Mouse (Mus musculus): ENCODE results near the gene Tspan17. TPM values are rescaled to one million over a fixed set of nuclear protein-coding genes. Genes with fewer than 3 reads are reported as not detected.

Tspan17 gene
- polyA plus RNA-seq, 1 experiment from 2014 or later, result 13.6 TPM

DNA sequence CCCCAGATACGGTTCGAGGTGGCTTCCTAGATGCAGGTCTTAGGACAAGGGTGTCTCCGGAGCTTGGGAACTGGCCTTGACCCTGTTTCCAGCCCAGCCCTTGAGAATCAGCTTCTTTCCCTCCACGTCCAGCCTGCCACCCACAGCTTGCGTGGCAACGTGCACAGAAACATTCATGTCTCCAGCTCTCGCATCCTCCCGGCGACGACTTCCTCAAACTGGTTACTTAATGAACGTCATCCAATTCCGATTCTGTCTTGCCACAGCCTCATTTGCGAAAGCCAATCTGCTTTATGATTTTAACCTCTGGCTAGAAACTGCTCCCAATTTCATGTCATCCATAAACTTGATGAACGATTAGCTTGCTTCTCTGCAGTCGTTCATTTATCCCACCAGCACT lies 49.4 kb downstream of the Tspan17 start:
- Histone ChIP-seq H3K9me3 (ENCODE audit: control insufficient read depth, low read length) (no peaks in the 10 kb centered on the region), H3K27me3 (replicated peaks; ENCODE audit: control insufficient read depth, insufficient read depth, low read length) (no peaks in the 10 kb centered on the region), H3K4me1 (ENCODE audit: control insufficient read depth, insufficient read depth, low read length) (peaks cover 2% of the 10 kb centered on the region; the same call in 1 of the 2 replicates), H3K4me3 (ENCODE audit: low read length) (no peak overlapping the region), H3K4me2 (ENCODE audit: low read depth, low read length) (no peak overlapping the region), H3K36me3 (ENCODE audit: control insufficient read depth, insufficient read depth, low read length) (no peaks in the 10 kb centered on the region), H3K9ac (ENCODE audit: low read depth, low read length) (no peak overlapping the region), H3K27ac (ENCODE audit: low read length) (no peak overlapping the region)
- WGBS, result 71% methylated on average over 15 of the region's 15 CpGs
- no peak for ATAC-seq

DNA sequence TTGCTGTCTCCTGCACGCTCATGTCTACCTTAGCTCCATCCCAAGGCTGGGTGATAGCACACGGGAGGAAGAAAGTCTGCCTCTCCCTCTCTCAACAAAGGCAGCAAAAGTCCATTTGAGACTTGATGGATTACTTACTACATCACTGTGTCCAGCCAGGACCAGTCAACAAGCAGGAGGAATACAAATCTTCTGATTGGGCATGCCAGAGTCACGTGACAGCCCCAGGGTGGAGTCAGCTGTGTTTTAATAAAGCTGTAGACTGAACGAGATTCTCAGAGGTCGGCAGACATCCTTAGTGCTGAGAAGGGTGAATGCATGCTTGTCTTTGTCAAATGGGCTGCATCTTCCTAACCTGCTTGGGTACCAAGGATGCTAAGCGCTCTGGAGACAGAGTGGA lies 50.0 kb downstream of the Tspan17 start:
- ATAC-seq, result no peak
- WGBS, result 58% methylated on average over 6 of the region's 6 CpGs

DNA sequence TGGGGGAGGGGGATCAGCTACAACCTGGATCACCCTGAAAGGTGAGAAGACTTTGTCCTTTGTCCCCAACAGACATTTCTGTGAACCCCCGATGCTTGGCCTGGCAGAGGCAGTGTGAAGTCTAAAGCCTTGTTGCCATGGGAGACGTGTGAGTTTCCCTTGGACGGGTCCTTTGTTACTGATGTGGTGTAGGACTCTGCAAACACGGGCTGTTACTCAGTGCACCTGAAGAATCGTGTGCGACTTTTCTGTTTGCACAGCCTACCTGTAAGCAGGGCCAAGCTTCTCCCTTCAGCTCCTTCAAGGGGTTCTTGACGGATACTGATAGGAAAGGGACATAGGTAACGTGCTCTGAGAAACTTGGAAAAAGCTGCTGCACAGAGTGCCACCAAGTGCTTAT lies 55.4 kb downstream of the Tspan17 start:
- Histone ChIP-seq H3K4me3 (ENCODE audit: low read length) (no peak overlapping the region), H3K4me2 (ENCODE audit: low read depth, low read length) (no peak overlapping the region), H3K27ac (ENCODE audit: low read length) (no peak overlapping the region), H3K27me3 (replicated peaks; ENCODE audit: control insufficient read depth, insufficient read depth, low read length) (no peaks in the 10 kb centered on the region), H3K4me1 (ENCODE audit: control insufficient read depth, insufficient read depth, low read length) (no peaks in the 10 kb centered on the region), H3K9ac (ENCODE audit: low read depth, low read length) (no peak overlapping the region), H3K36me3 (ENCODE audit: control insufficient read depth, insufficient read depth, low read length) (no peaks in the 10 kb centered on the region), H3K9me3 (ENCODE audit: control insufficient read depth, low read length) (no peaks in the 10 kb centered on the region)
- ATAC-seq, result no peak
- 35% methylated on average over 8 of the region's 8 CpGs for WGBS

More for the DNA sequence above, 50.0 kb downstream of the Tspan17 start:
- no peak overlapping the region for H3K4me2 ChIP-seq (ENCODE audit: low read depth, low read length)
- H3K27ac ChIP-seq (ENCODE audit: low read length), result no peak overlapping the region
- no peak overlapping the region for H3K9ac ChIP-seq (ENCODE audit: low read depth, low read length)
- peaks cover 2% of the 10 kb centered on the region; the same call in 1 of the 2 replicates for H3K4me1 ChIP-seq (ENCODE audit: control insufficient read depth, insufficient read depth, low read length)
- H3K27me3 ChIP-seq (replicated peaks; ENCODE audit: control insufficient read depth, insufficient read depth, low read length), result no peaks in the 10 kb centered on the region
- no peaks in the 10 kb centered on the region for H3K9me3 ChIP-seq (ENCODE audit: control insufficient read depth, low read length)
- no peak overlapping the region for H3K4me3 ChIP-seq (ENCODE audit: low read length)
- H3K36me3 ChIP-seq (ENCODE audit: control insufficient read depth, insufficient read depth, low read length), result no peaks in the 10 kb centered on the region

Other genes with a start within 250 kb of the Tspan17 start
- 126 and 127 TPM in 2 replicates for gene 4833439L19Rik, start 223.9 kb upstream of the Tspan17 start, polyA plus RNA-seq (2015; fragmentation: Nextera tagmentation; extraction: Ambion mirVana)
- gene Arl10, start 214.4 kb upstream of the Tspan17 start, polyA plus RNA-seq (2015; fragmentation: Nextera tagmentation; extraction: Ambion mirVana), result 18.8 and 21.5 TPM in 2 replicates
- 75.3 and 91.4 TPM in 2 replicates for gene Nop16, start 199.3 kb upstream of the Tspan17 start, polyA plus RNA-seq (2015; fragmentation: Nextera tagmentation; extraction: Ambion mirVana)
- gene Higd2a, start 199.2 kb upstream of the Tspan17 start, polyA plus RNA-seq (2015; fragmentation: Nextera tagmentation; extraction: Ambion mirVana), result 260 TPM in 2 replicates
- 80.1 and 87.4 TPM in 2 replicates for gene Cltb, start 178.0 kb upstream of the Tspan17 start, polyA plus RNA-seq (2015; fragmentation: Nextera tagmentation; extraction: Ambion mirVana)
- gene Faf2, start 167.6 kb upstream of the Tspan17 start, polyA plus RNA-seq (2015; fragmentation: Nextera tagmentation; extraction: Ambion mirVana), result 61.0 and 70.2 TPM in 2 replicates
- gene Rnf44, start 95.5 kb upstream of the Tspan17 start, polyA plus RNA-seq (2015; fragmentation: Nextera tagmentation; extraction: Ambion mirVana), result 48.9 and 59.3 TPM in 2 replicates
- 64.2 and 94.9 TPM in 2 replicates for gene Cdhr2, start 87.9 kb upstream of the Tspan17 start, polyA plus RNA-seq (2015; fragmentation: Nextera tagmentation; extraction: Ambion mirVana)
- 0.15 and 0.16 TPM in 2 replicates for gene Gprin1, start 39.5 kb upstream of the Tspan17 start, polyA plus RNA-seq (2015; fragmentation: Nextera tagmentation; extraction: Ambion mirVana)
- gene Sncb, start 22.8 kb upstream of the Tspan17 start, polyA plus RNA-seq (2015; fragmentation: Nextera tagmentation; extraction: Ambion mirVana), result 0.39 and 0.46 TPM in 2 replicates
- gene Eif4e1b, start 5.4 kb upstream of the Tspan17 start, polyA plus RNA-seq (2015; fragmentation: Nextera tagmentation; extraction: Ambion mirVana), result not detected in 2 replicates
- 1.4 and 2.4 TPM in 2 replicates for gene Unc5a, start 160.0 kb downstream of the Tspan17 start, polyA plus RNA-seq (2015; fragmentation: Nextera tagmentation; extraction: Ambion mirVana)
- 1.5 and 1.6 TPM in 2 replicates for gene Hk3, start 232.0 kb downstream of the Tspan17 start, polyA plus RNA-seq (2015; fragmentation: Nextera tagmentation; extraction: Ambion mirVana)

Data from intestine, embryonic 16.5 days (tissue).